Mouse (Mus musculus): ENCODE results near the gene Prl7d1. TPM values are rescaled to one million over a fixed set of nuclear protein-coding genes. Genes with fewer than 3 reads are reported as not detected.
"Not testable (repeated sequence)": the region's sequence is repeated elsewhere in the genome, so short reads cannot be mapped to it uniquely, and the experiment has no call there.

Gene Prl7d1
- not detected in 2 replicates for polyA plus RNA-seq (2016; fragmentation: Nextera tagmentation; extraction: Ambion mirVana)

GRCm38 (mm10) chr13:27716636-27717035 lies at the start of gene Prl7d1:
Gene Prl7d1 (minus strand): TSS chr13:27716736.
- ATAC-seq (ENCODE audit: low FRiP score, low read depth): no peak
- H3K4me1 ChIP-seq: no peaks in the 10 kb centered on the region
- no peaks in the 10 kb centered on the region for H3K27me3 ChIP-seq
- H3K27ac ChIP-seq (replicated peaks): no peak within 1 kb of the TSS
- WGBS: 92% methylated on average over 5 of the region's 5 CpGs
- no peak within 1 kb of the TSS for H3K4me3 ChIP-seq
- no peaks in the 10 kb centered on the region for H3K36me3 ChIP-seq
- no peak within 1 kb of the TSS for H3K9ac ChIP-seq (replicated peaks)
- H3K9me3 ChIP-seq: no peaks in the 10 kb centered on the region
- H3K4me2 ChIP-seq (replicated peaks): no peak within 1 kb of the TSS

GRCm38 (mm10) chr13:27734512-27735186 lies 18.1 kb upstream of the Prl7d1 start:
- Histone ChIP-seq H3K9me3 (no peaks in the 10 kb centered on the region), H3K27ac (replicated peaks) (no peak overlapping the region), H3K4me2 (replicated peaks) (no peak overlapping the region), H3K9ac (replicated peaks) (no peak overlapping the region), H3K4me3 (no peak overlapping the region), H3K4me1 (no peaks in the 10 kb centered on the region), H3K27me3 (no peaks in the 10 kb centered on the region), H3K36me3 (no peaks in the 10 kb centered on the region)
- no peak for ATAC-seq (ENCODE audit: low FRiP score, low read depth)
- 92% methylated on average over 10 of the region's 10 CpGs for WGBS

- not testable (repeated sequence) for H3K4me1 ChIP-seq
Measured at GRCm38 (mm10) chr13:27730286-27730959, 13.9 kb upstream of the Prl7d1 start.

GRCm38 (mm10) chr13:27725057-27725456 lies 8.5 kb upstream of the Prl7d1 start:
- H3K9me3 ChIP-seq; H3K4me2 ChIP-seq (replicated peaks); H3K4me1 ChIP-seq; ATAC-seq (ENCODE audit: low FRiP score, low read depth); H3K27ac ChIP-seq (replicated peaks); H3K9ac ChIP-seq (replicated peaks); H3K27me3 ChIP-seq; H3K36me3 ChIP-seq; H3K4me3 ChIP-seq: not testable (repeated sequence)
- WGBS: 90% methylated on average over 3 of the region's 3 CpGs

More at GRCm38 (mm10) chr13:27730286-27730959, 13.9 kb upstream of the Prl7d1 start:
- ATAC-seq (ENCODE audit: low FRiP score, low read depth); H3K36me3 ChIP-seq; H3K27me3 ChIP-seq; H3K4me3 ChIP-seq; H3K9me3 ChIP-seq; H3K9ac ChIP-seq (replicated peaks); H3K27ac ChIP-seq (replicated peaks); H3K4me2 ChIP-seq (replicated peaks): not testable (repeated sequence)
- WGBS: 86% methylated on average over 5 of the region's 5 CpGs

- no peak overlapping the region for H3K27ac ChIP-seq (replicated peaks)
Measured at GRCm38 (mm10) chr13:27706521-27706920, 10.0 kb downstream of the Prl7d1 start.

GRCm38 (mm10) chr13:27667936-27668335 lies 48.6 kb downstream of the Prl7d1 start, which contains the start of gene Prl7a2:
Gene Prl7a2 (minus strand): TSS chr13:27668036.
- Histone ChIP-seq H3K9me3 (no peaks in the 10 kb centered on the region), H3K27me3 (no peaks in the 10 kb centered on the region), H3K4me2 (replicated peaks) (no peak within 1 kb of the TSS), H3K4me1 (no peaks in the 10 kb centered on the region), H3K27ac (replicated peaks) (no peak within 1 kb of the TSS), H3K9ac (replicated peaks) (no peak within 1 kb of the TSS), H3K36me3 (no peaks in the 10 kb centered on the region), H3K4me3 (no peak within 1 kb of the TSS)
- ATAC-seq (ENCODE audit: low FRiP score, low read depth): no peak
- 88% methylated on average over 4 of the region's 4 CpGs for WGBS

More at GRCm38 (mm10) chr13:27706521-27706920, 10.0 kb downstream of the Prl7d1 start:
- Histone ChIP-seq H3K36me3 (no peaks in the 10 kb centered on the region), H3K9me3 (no peaks in the 10 kb centered on the region), H3K9ac (replicated peaks) (no peak overlapping the region), H3K4me1 (no peaks in the 10 kb centered on the region), H3K4me2 (replicated peaks) (no peak overlapping the region), H3K4me3 (no peak overlapping the region), H3K27me3 (no peaks in the 10 kb centered on the region)
- ATAC-seq (ENCODE audit: low FRiP score, low read depth): no peak
- 86% methylated on average over 2 of the region's 2 CpGs for WGBS

- no peak overlapping the region for H3K4me2 ChIP-seq (replicated peaks)
- H3K9me3 ChIP-seq: no peaks in the 10 kb centered on the region
- 82% methylated on average over 2 of the region's 2 CpGs for WGBS
- no peak overlapping the region for H3K27ac ChIP-seq (replicated peaks)
- no peak for ATAC-seq (ENCODE audit: low FRiP score, low read depth)
- no peak overlapping the region for H3K4me3 ChIP-seq
- no peaks in the 10 kb centered on the region for H3K27me3 ChIP-seq
- no peaks in the 10 kb centered on the region for H3K4me1 ChIP-seq
- no peak overlapping the region for H3K9ac ChIP-seq (replicated peaks)
- no peaks in the 10 kb centered on the region for H3K36me3 ChIP-seq
Measured at GRCm38 (mm10) chr13:27660747-27661146, 55.8 kb downstream of the Prl7d1 start.

Other genes starting within 250 kb of the Prl7d1 start
- not detected in 2 replicates for gene Prl8a8, start 203.5 kb downstream of the Prl7d1 start, polyA plus RNA-seq (2016; fragmentation: Nextera tagmentation; extraction: Ambion mirVana)
- gene Prl8a9, start 152.1 kb downstream of the Prl7d1 start, polyA plus RNA-seq (2016; fragmentation: Nextera tagmentation; extraction: Ambion mirVana): not detected in 2 replicates
- gene Prl8a1, start 134.6 kb downstream of the Prl7d1 start, polyA plus RNA-seq (2016; fragmentation: Nextera tagmentation; extraction: Ambion mirVana): not detected in 2 replicates
- gene Prl7b1, start 106.2 kb downstream of the Prl7d1 start, polyA plus RNA-seq (2016; fragmentation: Nextera tagmentation; extraction: Ambion mirVana): not detected in 2 replicates
- not detected in 2 replicates for gene Prl7a1, start 74.2 kb downstream of the Prl7d1 start, polyA plus RNA-seq (2016; fragmentation: Nextera tagmentation; extraction: Ambion mirVana)
- gene Prl7a2, start 48.7 kb downstream of the Prl7d1 start, polyA plus RNA-seq (2016; fragmentation: Nextera tagmentation; extraction: Ambion mirVana): not detected in 2 replicates
- gene Prl7c1, start 64.1 kb upstream of the Prl7d1 start, polyA plus RNA-seq (2016; fragmentation: Nextera tagmentation; extraction: Ambion mirVana): not detected in 2 replicates
- gene Prl2a1, start 84.9 kb upstream of the Prl7d1 start, polyA plus RNA-seq (2016; fragmentation: Nextera tagmentation; extraction: Ambion mirVana): not detected in 2 replicates
- gene Prl2c1, start 132.6 kb upstream of the Prl7d1 start, polyA plus RNA-seq (2016; fragmentation: Nextera tagmentation; extraction: Ambion mirVana): not detected in 2 replicates

Data from midbrain, embryonic 12.5 days (tissue).